Comparison of ENCODE assay signal across 8 mouse cellular contexts in the genomic region with DNA sequence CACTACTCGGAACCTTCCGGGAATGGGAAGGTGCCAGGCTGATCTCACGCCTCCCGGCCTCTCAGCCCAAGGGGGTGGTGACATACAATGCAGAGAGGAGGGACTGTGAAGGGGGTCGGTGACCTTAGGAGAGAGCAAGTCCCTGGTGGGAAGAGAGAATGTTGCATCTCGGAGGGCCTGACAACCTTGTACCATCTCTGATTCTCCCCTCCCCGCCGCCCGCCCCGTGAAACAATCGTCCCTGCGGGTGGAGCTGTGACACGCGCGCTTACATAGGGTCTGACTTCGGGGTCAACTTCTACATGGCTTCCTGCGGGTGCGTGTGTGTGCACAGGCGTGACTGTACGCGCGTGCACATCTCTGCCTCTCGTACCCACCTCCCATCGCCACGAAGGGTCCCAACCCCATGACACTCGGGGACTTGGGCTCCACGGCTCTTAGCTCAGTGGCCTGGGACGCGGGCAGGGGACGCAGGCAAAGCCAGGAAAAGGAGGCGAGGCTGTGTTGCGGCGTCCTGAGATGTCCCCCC. TPM values are rescaled to one million over a fixed set of nuclear protein-coding genes. Genes with fewer than 3 reads are reported as not detected.
DNase-seq lines count a peak whose midpoint lies in the region; ATAC-seq and TF ChIP-seq lines count a peak whose summit lies in the region.

A gene (plus strand): TSS at position 230 of the 529 bp plus-strand sequence.

- under 1% methylated on average over 33 of the region's 33 CpGs for WGBS in forebrain, embryonic 12.5 days
- 1% methylated on average over 33 of the region's 33 CpGs for WGBS in lung, postnatal 0 days

- no peak within 1 kb of the TSS for H3K27ac ChIP-seq in ES-Bruce4 (ENCODE audit: insufficient read depth, low read length)
- H3K27ac ChIP-seq in forebrain, embryonic 12.5 days: no peak within 1 kb of the TSS; the same call in 1 of the 2 replicates
- H3K27ac ChIP-seq in lung, postnatal 0 days (ENCODE audit: low read length): no peak within 1 kb of the TSS

- DNase-seq in kidney, postnatal 4 days: peak; percentile 28 to 50
- DNase-seq in lung, postnatal 0 days (ENCODE audit: low spot score): peak; percentile 47
- peak; percentile 23 for DNase-seq in thymus, postnatal 14 days

- peaks cover 3% of the 10 kb centered on the region; the same call in 1 of the 2 replicates for H3K9me3 ChIP-seq in erythroblast, embryonic 14.5 days (ENCODE audit: control insufficient read depth, low read length)
- no peaks in the 10 kb centered on the region for H3K9me3 ChIP-seq in ES-Bruce4 (replicated peaks; ENCODE audit: control insufficient read depth, insufficient read depth, low read length, poor library complexity, severe bottlenecking)
- H3K9me3 ChIP-seq in forebrain, embryonic 12.5 days: no peaks in the 10 kb centered on the region
- H3K9me3 ChIP-seq in lung, postnatal 0 days (ENCODE audit: low read length): no peaks in the 10 kb centered on the region

- TF ChIP-seq CTCF in ES-Bruce4 (IDR thresholded peaks at IDR 0.05; ENCODE audit: low read depth, low read length): no peak
- no peak for TF ChIP-seq CTCF in lung, postnatal 0 days (IDR thresholded peaks at IDR 0.05)

- TF ChIP-seq EP300 in ES-Bruce4 (IDR thresholded peaks at IDR 0.05; ENCODE audit: insufficient read depth, low read depth, low read length): no peak
- TF ChIP-seq EP300 in lung, postnatal 0 days (IDR thresholded peaks at IDR 0.05): no peak

- H3K4me3 ChIP-seq in erythroblast, embryonic 14.5 days (replicated peaks): peak within 1 kb of the TSS; percentile 14
- H3K4me3 ChIP-seq in ES-Bruce4 (ENCODE audit: low read depth, low read length): peak within 1 kb of the TSS; percentile 75
- H3K4me3 ChIP-seq in forebrain, embryonic 12.5 days (replicated peaks): peak within 1 kb of the TSS; percentile 68
- peak within 1 kb of the TSS; percentile 62 for H3K4me3 ChIP-seq in lung, postnatal 0 days (ENCODE audit: low read depth, low read length)

- H3K9ac ChIP-seq in ES-Bruce4 (ENCODE audit: low read depth, poor library complexity, severe bottlenecking): peak within 1 kb of the TSS; percentile 64
- peak within 1 kb of the TSS; percentile 77 for H3K9ac ChIP-seq in forebrain, embryonic 12.5 days
- peak within 1 kb of the TSS; percentile 29 for H3K9ac ChIP-seq in lung, postnatal 0 days (replicated peaks; ENCODE audit: low read depth)

- H3K36me3 ChIP-seq in erythroblast, embryonic 14.5 days (ENCODE audit: control insufficient read depth): no peaks in the 10 kb centered on the region
- H3K36me3 ChIP-seq in ES-Bruce4 (ENCODE audit: control insufficient read depth, insufficient read depth, low read length, poor library complexity, severe bottlenecking): no peaks in the 10 kb centered on the region
- no peaks in the 10 kb centered on the region for H3K36me3 ChIP-seq in forebrain, embryonic 12.5 days (replicated peaks)
- no peaks in the 10 kb centered on the region for H3K36me3 ChIP-seq in lung, postnatal 0 days (ENCODE audit: insufficient read depth, low read length)

- H3K4me2 ChIP-seq in forebrain, embryonic 12.5 days: peak within 1 kb of the TSS; percentile 92
- H3K4me2 ChIP-seq in lung, postnatal 0 days (replicated peaks; ENCODE audit: low read depth, low read length): peak within 1 kb of the TSS; percentile 98

- ATAC-seq in erythroblast, adult 5-6 weeks (replicated peaks; ENCODE audit: low FRiP score, poor library complexity, severe bottlenecking): no peak
- ATAC-seq in forebrain, embryonic 12.5 days (ENCODE audit: low FRiP score): peak; percentile 25; the same call in 1 of the 2 replicates
- ATAC-seq in lung, postnatal 0 days: peak; percentile 74
- ATAC-seq in inflammation-experienced regulatory T-cells, adult 6 months: no peak

- TF ChIP-seq POLR2A in ES-Bruce4 (IDR thresholded peaks at IDR 0.05; ENCODE audit: insufficient read depth, low read length): no peak

- H3K27me3 ChIP-seq in erythroblast, embryonic 14.5 days (ENCODE audit: control insufficient read depth): peaks cover 82% of the 10 kb centered on the region
- H3K27me3 ChIP-seq in ES-Bruce4 (ENCODE audit: control insufficient read depth, insufficient read depth, low read length, poor library complexity, severe bottlenecking): peaks cover 45% of the 10 kb centered on the region
- H3K27me3 ChIP-seq in forebrain, embryonic 12.5 days: peaks cover 92% of the 10 kb centered on the region
- peaks cover 43% of the 10 kb centered on the region for H3K27me3 ChIP-seq in lung, postnatal 0 days (replicated peaks; ENCODE audit: insufficient read depth, low read length)

- H3K4me1 ChIP-seq in erythroblast, embryonic 14.5 days (ENCODE audit: control insufficient read depth): no peaks in the 10 kb centered on the region
- no peaks in the 10 kb centered on the region for H3K4me1 ChIP-seq in ES-Bruce4 (ENCODE audit: control insufficient read depth, insufficient read depth, low read length)
- H3K4me1 ChIP-seq in forebrain, embryonic 12.5 days: peaks cover 57% of the 10 kb centered on the region
- peaks cover 12% of the 10 kb centered on the region for H3K4me1 ChIP-seq in lung, postnatal 0 days (ENCODE audit: insufficient read depth, low read depth, low read length)

RNA-seq across cellular contexts. Expression of the gene that starts here (rescaled TPM):
- not detected in 2 replicates for polyA plus RNA-seq in erythroblast, embryonic 14.5 days (2012)
- not detected in 2 replicates for total RNA-seq in erythroblast, adult 5-6 weeks (2015; ENCODE audit: low replicate concordance)
- not detected in 2 replicates for total RNA-seq in erythroblast, adult 5-6 weeks (2017; ENCODE audit: low replicate concordance)
- 0.15 and 0.29 TPM in 2 replicates for polyA plus RNA-seq in ES-Bruce4 (2011; ENCODE audit: insufficient read depth, insufficient read length, low read depth, missing spikeins)
- polyA plus RNA-seq in forebrain, embryonic 12.5 days (2016; fragmentation: Nextera tagmentation; extraction: Ambion mirVana): 0.81 and 0.88 TPM in 2 replicates
- 1.5 TPM in 2 replicates for polyA plus RNA-seq in lung, postnatal 0 days (2015; fragmentation: Nextera tagmentation; extraction: Ambion mirVana)
- polyA plus RNA-seq in inflammation-experienced regulatory T-cells, adult 6 months (2017; shearing (Covaris generic)): not detected

Comparison
In these comparisons a context has a peak if more than half of its experiments do, and no peak if none do; other contexts are left out.
1. Peak in ATAC-seq, H3K4me3 ChIP-seq, H3K9ac ChIP-seq and H3K4me2 ChIP-seq in forebrain, embryonic 12.5 days; RNA of the gene not detected or under 1 TPM.
2. H3K4me3 ChIP-seq: peak in every context shown above with its lines; median percentile 75 in ES-Bruce4; 68 in forebrain, embryonic 12.5 days; 62 in lung, postnatal 0 days; 14 in erythroblast, embryonic 14.5 days.